Mouse (Mus musculus) MEL-GATA-1-ER (cell line): ENCODE data around the gene Rubcnl.
A peak's percentile ranks its signal among the peaks of the same experiment; 100 is the strongest.

ENCODE experiments used
- DNase-seq: peaks from one replicate; pipeline ENCODE4 v3.0.0-alpha.2; 2012; ENCODE audit warnings: low read depth; ENCODE audit errors: extremely low read depth

Rubcnl gene

GRCm38 (mm10) chr14:75015856-75016714, at the start of gene Rubcnl:
Gene Rubcnl, plus strand, starts transcription at chr14:75016027.
- peak; percentile 69 for DNase-seq

- DNase-seq, result peak; percentile 54
Measured at GRCm38 (mm10) chr14:74972216-74972615, 43.6 kb upstream of the Rubcnl start.

- DNase-seq, result no peak
Measured at GRCm38 (mm10) chr14:74972687-74973086, 43.1 kb upstream of the Rubcnl start.

GRCm38 (mm10) chr14:74974136-74974651, 41.6 kb upstream of the Rubcnl start:
- no peak for DNase-seq

GRCm38 (mm10) chr14:74976972-74977371, 38.9 kb upstream of the Rubcnl start:
- peak; percentile 39 for DNase-seq

GRCm38 (mm10) chr14:74981016-74981415, 34.8 kb upstream of the Rubcnl start:
- no peak for DNase-seq

GRCm38 (mm10) chr14:74983079-74983478, 32.7 kb upstream of the Rubcnl start:
- no peak for DNase-seq

GRCm38 (mm10) chr14:74984817-74985391, 30.9 kb upstream of the Rubcnl start:
- no peak for DNase-seq

- no peak for DNase-seq
Measured at GRCm38 (mm10) chr14:74985658-74986057, 30.2 kb upstream of the Rubcnl start.

- DNase-seq, result no peak
Measured at GRCm38 (mm10) chr14:74986527-74986926, 29.3 kb upstream of the Rubcnl start.

GRCm38 (mm10) chr14:74989322-74989721, 26.5 kb upstream of the Rubcnl start:
- peak; percentile 70 for DNase-seq

GRCm38 (mm10) chr14:74989909-74990308, 25.9 kb upstream of the Rubcnl start:
- no peak for DNase-seq

GRCm38 (mm10) chr14:74990504-74990903, 25.3 kb upstream of the Rubcnl start:
- peak; percentile 63 for DNase-seq

- DNase-seq, result no peak
Measured at GRCm38 (mm10) chr14:74996556-74996955, 19.3 kb upstream of the Rubcnl start.

GRCm38 (mm10) chr14:74997041-74997440, 18.8 kb upstream of the Rubcnl start:
- no peak for DNase-seq

- DNase-seq, result no peak
Measured at GRCm38 (mm10) chr14:75001364-75001763, 14.5 kb upstream of the Rubcnl start.

GRCm38 (mm10) chr14:75003356-75003755, 12.5 kb upstream of the Rubcnl start:
- no peak for DNase-seq

GRCm38 (mm10) chr14:75005478-75006199, 10.2 kb upstream of the Rubcnl start:
- DNase-seq, result no peak

- DNase-seq, result no peak
Measured at GRCm38 (mm10) chr14:75010346-75010745, 5.5 kb upstream of the Rubcnl start.

- DNase-seq, result no peak
Measured at GRCm38 (mm10) chr14:75010986-75011655, 4.7 kb upstream of the Rubcnl start.

- no peak for DNase-seq
Measured at GRCm38 (mm10) chr14:75016715-75017020, 841 bp downstream of the Rubcnl start.

- DNase-seq, result no peak
Measured at GRCm38 (mm10) chr14:75017277-75017676, 1.4 kb downstream of the Rubcnl start.
